Mouse (Mus musculus): Measurements from ENCODE around the gene Npb. TPM values are rescaled to one million over a fixed set of nuclear protein-coding genes. Genes with fewer than 3 reads are reported as not detected.

Gene Npb
- polyA plus RNA-seq, 1 experiment from 2014 or later = not detected

- H3K4me1 ChIP-seq (ENCODE audit: control insufficient read depth, insufficient read depth, low read length) = peaks cover 2% of the 10 kb centered on the region; the same call in 1 of the 2 replicates
- WGBS = 91% methylated on average over 14 of the region's 14 CpGs
- no peaks in the 10 kb centered on the region for H3K27me3 ChIP-seq (ENCODE audit: control insufficient read depth, insufficient read depth, low read length)
- H3K27ac ChIP-seq (replicated peaks; ENCODE audit: low read depth, low read length) = no peak overlapping the region
- H3K9ac ChIP-seq (replicated peaks; ENCODE audit: low read length) = no peak overlapping the region
- H3K9me3 ChIP-seq (replicated peaks; ENCODE audit: control insufficient read depth, low read length) = no peaks in the 10 kb centered on the region
- H3K36me3 ChIP-seq (replicated peaks; ENCODE audit: control insufficient read depth, insufficient read depth, low read depth, low read length) = peaks cover under 1% of the 10 kb centered on the region
- H3K4me3 ChIP-seq (ENCODE audit: low read depth, low read length) = no peak overlapping the region
- ATAC-seq (replicated peaks; ENCODE audit: insufficient number of reproducible peaks, low FRiP score, low TSS enrichment, low read depth) (no peak), DNase-seq (ENCODE audit: low spot score) (no peak)
- no peak overlapping the region for H3K4me2 ChIP-seq (ENCODE audit: low read depth, low read length)
Measured at GRCm38 (mm10) chr11:120620195-120620594, 11.9 kb downstream of the Npb start.

- no peaks in the 10 kb centered on the region; the same call in none of the 2 replicates for H3K36me3 ChIP-seq (replicated peaks; ENCODE audit: control insufficient read depth, insufficient read depth, low read depth, low read length)
Measured at GRCm38 (mm10) chr11:120622805-120623204, 14.5 kb downstream of the Npb start.

GRCm38 (mm10) chr11:120623961-120624679 is 15.8 kb downstream of the Npb start:
- no peaks in the 10 kb centered on the region for H3K9me3 ChIP-seq (replicated peaks; ENCODE audit: control insufficient read depth, low read length)
- H3K27me3 ChIP-seq (ENCODE audit: control insufficient read depth, insufficient read depth, low read length) = no peaks in the 10 kb centered on the region
- peak overlapping the region; percentile 98 for H3K4me2 ChIP-seq (ENCODE audit: low read depth, low read length)
- peak overlapping the region; percentile 74 for H3K9ac ChIP-seq (replicated peaks; ENCODE audit: low read length)
- ATAC-seq (replicated peaks; ENCODE audit: insufficient number of reproducible peaks, low FRiP score, low TSS enrichment, low read depth) = peak; percentile 76
- peak overlapping the region; percentile 67; the same call in 1 of the 2 replicates for H3K27ac ChIP-seq (replicated peaks; ENCODE audit: low read depth, low read length)
- peak; percentile 70 for DNase-seq (ENCODE audit: low spot score)
- H3K36me3 ChIP-seq (replicated peaks; ENCODE audit: control insufficient read depth, insufficient read depth, low read depth, low read length) = no peaks in the 10 kb centered on the region; the same call in none of the 2 replicates
- peak overlapping the region; percentile 99 for H3K4me3 ChIP-seq (ENCODE audit: low read depth, low read length)
- peaks cover 2% of the 10 kb centered on the region; the same call in 1 of the 2 replicates for H3K4me1 ChIP-seq (ENCODE audit: control insufficient read depth, insufficient read depth, low read length)
- WGBS = 13% methylated on average over 30 of the region's 30 CpGs

More at GRCm38 (mm10) chr11:120622805-120623204, 14.5 kb downstream of the Npb start:
- ATAC-seq (replicated peaks; ENCODE audit: insufficient number of reproducible peaks, low FRiP score, low TSS enrichment, low read depth) (no peak), DNase-seq (ENCODE audit: low spot score) (no peak)
- H3K4me1 ChIP-seq (ENCODE audit: control insufficient read depth, insufficient read depth, low read length) = peaks cover 2% of the 10 kb centered on the region; the same call in 1 of the 2 replicates
- no peak overlapping the region for H3K4me3 ChIP-seq (ENCODE audit: low read depth, low read length)
- no peaks in the 10 kb centered on the region for H3K9me3 ChIP-seq (replicated peaks; ENCODE audit: control insufficient read depth, low read length)
- WGBS = 94% methylated on average over 6 of the region's 6 CpGs
- no peak overlapping the region for H3K4me2 ChIP-seq (ENCODE audit: low read depth, low read length)
- H3K9ac ChIP-seq (replicated peaks; ENCODE audit: low read length) = no peak overlapping the region
- H3K27me3 ChIP-seq (ENCODE audit: control insufficient read depth, insufficient read depth, low read length) = no peaks in the 10 kb centered on the region
- no peak overlapping the region for H3K27ac ChIP-seq (replicated peaks; ENCODE audit: low read depth, low read length)

- Histone ChIP-seq H3K4me2 (ENCODE audit: low read depth, low read length) (peak overlapping the region; percentile 98), H3K9ac (replicated peaks; ENCODE audit: low read length) (peak overlapping the region; percentile 74), H3K27me3 (ENCODE audit: control insufficient read depth, insufficient read depth, low read length) (no peaks in the 10 kb centered on the region), H3K36me3 (replicated peaks; ENCODE audit: control insufficient read depth, insufficient read depth, low read depth, low read length) (no peaks in the 10 kb centered on the region; the same call in none of the 2 replicates), H3K4me1 (ENCODE audit: control insufficient read depth, insufficient read depth, low read length) (peaks cover 2% of the 10 kb centered on the region; the same call in 1 of the 2 replicates), H3K27ac (replicated peaks; ENCODE audit: low read depth, low read length) (peak overlapping the region; percentile 67; the same call in 1 of the 2 replicates), H3K9me3 (replicated peaks; ENCODE audit: control insufficient read depth, low read length) (no peaks in the 10 kb centered on the region), H3K4me3 (ENCODE audit: low read depth, low read length) (peak overlapping the region; percentile 99)
- WGBS = under 1% methylated on average over 53 of the region's 53 CpGs
- ATAC-seq (replicated peaks; ENCODE audit: insufficient number of reproducible peaks, low FRiP score, low TSS enrichment, low read depth) = peak; percentile 60; the same call in 1 of the 2 replicates
- DNase-seq (ENCODE audit: low spot score) = peak; percentile 92
Measured at GRCm38 (mm10) chr11:120624680-120625111, 16.4 kb downstream of the Npb start.

GRCm38 (mm10) chr11:120625152-120625775 is 17.0 kb downstream of the Npb start, which contains the start of gene Sirt7:
Gene Sirt7, minus strand, starts transcription at chr11:120625240.
- Histone ChIP-seq H3K4me1 (ENCODE audit: control insufficient read depth, insufficient read depth, low read length) (peaks cover 2% of the 10 kb centered on the region; the same call in 1 of the 2 replicates), H3K27me3 (ENCODE audit: control insufficient read depth, insufficient read depth, low read length) (no peaks in the 10 kb centered on the region), H3K9ac (replicated peaks; ENCODE audit: low read length) (peak within 1 kb of the TSS; percentile 74), H3K4me2 (ENCODE audit: low read depth, low read length) (peak within 1 kb of the TSS; percentile 98), H3K27ac (replicated peaks; ENCODE audit: low read depth, low read length) (peak within 1 kb of the TSS; percentile 67; the same call in 1 of the 2 replicates), H3K9me3 (replicated peaks; ENCODE audit: control insufficient read depth, low read length) (no peaks in the 10 kb centered on the region), H3K36me3 (replicated peaks; ENCODE audit: control insufficient read depth, insufficient read depth, low read depth, low read length) (no peaks in the 10 kb centered on the region; the same call in none of the 2 replicates), H3K4me3 (ENCODE audit: low read depth, low read length) (peak within 1 kb of the TSS; percentile 99)
- peak; percentile 46 for ATAC-seq (replicated peaks; ENCODE audit: insufficient number of reproducible peaks, low FRiP score, low TSS enrichment, low read depth)
- WGBS = 22% methylated on average over 5 of the region's 5 CpGs
- DNase-seq (ENCODE audit: low spot score) = no peak

- DNase-seq (ENCODE audit: low spot score) (no peak), ATAC-seq (replicated peaks; ENCODE audit: insufficient number of reproducible peaks, low FRiP score, low TSS enrichment, low read depth) (no peak)
- Histone ChIP-seq H3K4me3 (ENCODE audit: low read depth, low read length) (no peak overlapping the region), H3K27ac (replicated peaks; ENCODE audit: low read depth, low read length) (no peak overlapping the region), H3K9ac (replicated peaks; ENCODE audit: low read length) (no peak overlapping the region), H3K27me3 (ENCODE audit: control insufficient read depth, insufficient read depth, low read length) (no peaks in the 10 kb centered on the region), H3K36me3 (replicated peaks; ENCODE audit: control insufficient read depth, insufficient read depth, low read depth, low read length) (no peaks in the 10 kb centered on the region; the same call in none of the 2 replicates), H3K4me1 (ENCODE audit: control insufficient read depth, insufficient read depth, low read length) (peaks cover 9% of the 10 kb centered on the region; the same call in 1 of the 2 replicates), H3K4me2 (ENCODE audit: low read depth, low read length) (no peak overlapping the region), H3K9me3 (replicated peaks; ENCODE audit: control insufficient read depth, low read length) (no peaks in the 10 kb centered on the region)
- 86% methylated on average over 11 of the region's 11 CpGs for WGBS
Measured at GRCm38 (mm10) chr11:120626785-120627467, 18.6 kb downstream of the Npb start.

GRCm38 (mm10) chr11:120627468-120628300 is 19.4 kb downstream of the Npb start:
- no peaks in the 10 kb centered on the region for H3K9me3 ChIP-seq (replicated peaks; ENCODE audit: control insufficient read depth, low read length)
- WGBS = 78% methylated on average over 22 of the region's 22 CpGs
- no peak for DNase-seq (ENCODE audit: low spot score)
- no peak overlapping the region for H3K27ac ChIP-seq (replicated peaks; ENCODE audit: low read depth, low read length)
- peaks cover 11% of the 10 kb centered on the region; the same call in 1 of the 2 replicates for H3K4me1 ChIP-seq (ENCODE audit: control insufficient read depth, insufficient read depth, low read length)
- no peak for ATAC-seq (replicated peaks; ENCODE audit: insufficient number of reproducible peaks, low FRiP score, low TSS enrichment, low read depth)
- no peaks in the 10 kb centered on the region for H3K27me3 ChIP-seq (ENCODE audit: control insufficient read depth, insufficient read depth, low read length)
- H3K9ac ChIP-seq (replicated peaks; ENCODE audit: low read length) = no peak overlapping the region
- no peak overlapping the region for H3K4me3 ChIP-seq (ENCODE audit: low read depth, low read length)
- H3K4me2 ChIP-seq (ENCODE audit: low read depth, low read length) = no peak overlapping the region
- no peaks in the 10 kb centered on the region; the same call in none of the 2 replicates for H3K36me3 ChIP-seq (replicated peaks; ENCODE audit: control insufficient read depth, insufficient read depth, low read depth, low read length)
